Mouse (Mus musculus) heart, embryonic 16.5 days (tissue): ENCODE measurements around the gene Trem3. TPM values are rescaled to one million over a fixed set of nuclear protein-coding genes. Genes with fewer than 3 reads are reported as not detected.

Experiments used
- ATAC-seq: fragments of 200-750 bp; cut with Nextera tagmentation; replicated peaks from 2 replicates; pipeline ENCODE4 v1.8.0; 2017; ENCODE audit warnings: moderate number of reproducible peaks; ENCODE audit not compliant: insufficient read depth, low FRiP score; ENCODE audit errors: extremely low read depth
- H3K27ac ChIP-seq: fragments of 300-500 bp; sonication (generic); 2 replicates; pipeline ENCODE4 v1.5.1; 2014; ENCODE audit warnings: mild to moderate bottlenecking, low read length, control low read depth, moderate library complexity
- H3K27me3 ChIP-seq: fragments of 300-500 bp; sonication (generic); 2 replicates; pipeline ENCODE4 v1.6.1; 2014; ENCODE audit warnings: low read length, mixed read lengths; ENCODE audit not compliant: control insufficient read depth, insufficient read depth
- H3K36me3 ChIP-seq: fragments of 300-500 bp; sonication (generic); 2 replicates; pipeline ENCODE4 v1.6.1; 2014; ENCODE audit not compliant: control insufficient read depth, insufficient read depth
- H3K4me1 ChIP-seq: fragments of 300-500 bp; sonication (generic); 2 replicates; pipeline ENCODE4 v1.6.1; 2014; ENCODE audit warnings: low read length, mixed read lengths; ENCODE audit not compliant: control insufficient read depth, insufficient read depth
- H3K4me2 ChIP-seq: fragments of 300-500 bp; sonication (generic); 2 replicates; pipeline ENCODE4 v1.6.1; 2014; ENCODE audit warnings: low read depth, mild to moderate bottlenecking, control low read depth, low read length
- H3K4me3 ChIP-seq: fragments of 300-500 bp; sonication (generic); 2 replicates; pipeline ENCODE4 v1.5.1; 2014; ENCODE audit warnings: mild to moderate bottlenecking, control low read depth, low read length
- H3K9ac ChIP-seq: fragments of 300-500 bp; sonication (generic); 2 replicates; pipeline ENCODE4 v1.6.1; 2014; ENCODE audit warnings: low read length, control low read depth
- H3K9me3 ChIP-seq: fragments of 300-500 bp; sonication (generic); replicated peaks from 2 replicates; pipeline ENCODE4 v1.6.1; 2016; ENCODE audit warnings: low read length; ENCODE audit not compliant: control insufficient read depth
- WGBS: fragments of 180-500 bp; shearing (Covaris S2); extraction: QIAGEN DNeasy Blood & Tissue Kit; methylation state at CpG from one replicate; pipeline ENCODE4 v1.1.7; 2014; 5-methylcytosine and 5-hydroxymethylcytosine counted together
- polyA plus RNA-seq: library from polyadenylated mRNA; unstranded; fragments of >200 nt; fragmentation: Nextera tagmentation; extraction: Ambion mirVana; gene quantifications from 2 replicates; pipeline ENCODE4 v1.2.1, GENCODE M21; 2015

The Trem3 gene
- polyA plus RNA-seq, 1 experiment from 2014 or later, result not detected

DNA sequence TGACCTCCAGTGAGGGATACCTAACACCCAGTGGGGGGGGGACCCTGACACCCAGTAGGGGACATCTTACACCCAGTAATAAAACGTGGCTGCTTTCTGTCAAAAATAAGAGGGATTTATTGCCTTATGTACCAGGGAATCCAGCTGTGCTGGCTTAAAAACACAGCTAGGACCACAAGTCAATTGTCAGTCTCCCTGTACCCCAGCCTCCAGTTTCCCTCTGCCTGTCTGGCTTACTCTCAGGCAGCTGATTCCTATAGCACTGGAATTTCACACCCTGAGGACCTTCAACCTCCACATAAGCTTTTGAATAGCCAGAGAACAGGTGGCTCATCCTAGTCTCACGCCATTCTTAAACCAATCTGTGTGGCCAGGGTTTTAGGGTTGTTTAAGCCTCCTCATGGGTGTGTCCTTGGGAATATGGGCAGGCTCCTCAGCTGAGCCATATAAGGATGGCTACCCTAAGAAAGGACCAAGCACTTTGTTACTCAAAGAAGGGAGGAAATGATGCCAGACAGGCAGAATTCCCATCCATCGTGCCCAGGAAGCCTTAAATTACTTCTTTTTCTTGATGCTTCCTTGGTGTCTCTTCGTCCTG, 11.7 kb upstream of the Trem3 start:
- 44% methylated on average over 4 of the region's 4 CpGs for WGBS
- ATAC-seq, result no peak
- Histone ChIP-seq H3K9me3 (no peaks in the 10 kb centered on the region), H3K27ac (no peak overlapping the region), H3K4me3 (no peak overlapping the region), H3K27me3 (no peaks in the 10 kb centered on the region), H3K9ac (no peak overlapping the region), H3K36me3 (no peaks in the 10 kb centered on the region), H3K4me1 (no peaks in the 10 kb centered on the region), H3K4me2 (no peak overlapping the region)

- Histone ChIP-seq H3K36me3 (no peaks in the 10 kb centered on the region), H3K4me3 (no peak overlapping the region), H3K4me1 (no peaks in the 10 kb centered on the region), H3K9me3 (no peaks in the 10 kb centered on the region), H3K4me2 (no peak overlapping the region), H3K9ac (no peak overlapping the region), H3K27me3 (no peaks in the 10 kb centered on the region), H3K27ac (no peak overlapping the region)
- ATAC-seq, result no peak
- WGBS, result 84% methylated on average over 8 of the region's 8 CpGs
These were observed 10.0 kb upstream of the Trem3 start for GRCm38 (mm10) chr17:48237621-48238020.

DNA sequence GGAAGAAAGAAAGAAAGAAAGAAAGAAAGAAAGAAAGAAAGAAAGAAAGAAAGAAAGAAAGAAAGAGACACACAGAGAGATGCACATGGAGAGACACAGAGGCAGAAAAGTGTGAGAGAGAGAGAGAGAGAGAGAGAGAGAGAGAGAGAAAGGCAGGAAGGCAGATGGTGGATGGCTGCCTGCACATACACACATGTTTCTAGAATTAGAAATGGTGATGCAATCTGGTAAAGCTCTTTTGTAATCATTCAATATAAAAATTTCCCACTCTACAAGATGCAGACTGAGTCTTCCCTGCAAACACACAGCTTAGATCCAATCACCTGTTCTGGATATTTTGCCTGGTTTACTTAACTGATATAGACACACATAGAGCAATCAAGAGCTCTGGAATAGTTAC, 1.5 kb downstream of the Trem3 start:
- Histone ChIP-seq H3K36me3 (no peaks in the 10 kb centered on the region), H3K4me3 (no peak overlapping the region), H3K9me3 (no peaks in the 10 kb centered on the region), H3K4me1 (no peaks in the 10 kb centered on the region), H3K4me2 (no peak overlapping the region), H3K27me3 (no peaks in the 10 kb centered on the region), H3K9ac (no peak overlapping the region), H3K27ac (no peak overlapping the region)
- ATAC-seq, result no peak

DNA sequence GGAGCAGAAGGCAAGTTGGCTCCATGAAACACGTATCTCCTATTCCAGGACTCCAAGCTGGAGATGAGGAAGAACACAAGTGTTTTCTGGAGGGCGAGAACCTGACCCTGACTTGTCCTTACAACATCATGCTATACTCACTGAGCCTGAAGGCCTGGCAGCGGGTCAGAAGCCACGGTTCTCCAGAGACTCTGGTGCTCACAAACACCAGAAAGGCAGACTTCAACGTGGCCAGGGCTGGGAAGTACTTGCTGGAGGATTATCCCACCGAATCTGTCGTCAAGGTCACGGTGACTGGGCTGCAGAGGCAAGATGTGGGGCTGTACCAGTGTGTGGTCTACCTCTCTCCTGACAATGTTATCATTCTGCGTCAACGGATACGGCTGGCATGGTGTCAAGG, 1.9 kb downstream of the Trem3 start:
- 71% methylated on average over 11 of the region's 11 CpGs for WGBS
- H3K9me3 ChIP-seq, result no peaks in the 10 kb centered on the region
- H3K36me3 ChIP-seq, result no peaks in the 10 kb centered on the region
- no peaks in the 10 kb centered on the region for H3K27me3 ChIP-seq
- H3K4me1 ChIP-seq, result no peaks in the 10 kb centered on the region
- H3K4me2 ChIP-seq, result no peak overlapping the region
- H3K27ac ChIP-seq, result no peak overlapping the region
- no peak overlapping the region for H3K9ac ChIP-seq
- ATAC-seq, result no peak
- no peak overlapping the region for H3K4me3 ChIP-seq

GRCm38 (mm10) chr17:48250631-48251030, 3.1 kb downstream of the Trem3 start:
- Histone ChIP-seq H3K9me3 (no peaks in the 10 kb centered on the region), H3K4me1 (no peaks in the 10 kb centered on the region), H3K27ac (no peak overlapping the region), H3K4me2 (no peak overlapping the region), H3K9ac (no peak overlapping the region), H3K4me3 (no peak overlapping the region), H3K27me3 (no peaks in the 10 kb centered on the region), H3K36me3 (no peaks in the 10 kb centered on the region)
- ATAC-seq, result no peak
- WGBS, result 79% methylated on average over 7 of the region's 7 CpGs

DNA sequence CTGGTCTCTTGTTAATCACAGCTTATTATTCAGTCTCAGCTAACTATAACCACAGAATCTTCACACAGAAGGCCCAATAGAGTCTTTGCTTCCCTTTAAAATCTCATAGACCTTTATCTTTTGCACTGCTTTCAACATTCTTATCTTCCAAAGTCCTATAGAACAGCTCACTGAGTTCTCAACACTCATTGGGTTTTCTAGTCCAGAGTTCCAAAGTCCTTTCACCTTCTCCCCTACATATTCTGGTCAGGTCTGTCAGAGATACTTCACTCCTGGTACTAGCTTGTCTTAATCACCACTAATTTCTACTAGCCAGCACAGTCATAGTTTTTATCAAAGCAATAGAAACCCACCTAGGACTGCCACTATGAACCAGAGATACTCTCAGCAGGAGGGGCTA, 9.0 kb downstream of the Trem3 start:
- Histone ChIP-seq H3K4me2 (no peak overlapping the region), H3K27me3 (no peaks in the 10 kb centered on the region), H3K9ac (no peak overlapping the region), H3K4me3 (no peak overlapping the region), H3K4me1 (no peaks in the 10 kb centered on the region), H3K9me3 (peaks cover 11% of the 10 kb centered on the region), H3K27ac (no peak overlapping the region), H3K36me3 (no peaks in the 10 kb centered on the region)
- ATAC-seq, result no peak

- Histone ChIP-seq H3K4me2 (no peak overlapping the region), H3K4me3 (no peak overlapping the region), H3K9me3 (peaks cover 11% of the 10 kb centered on the region), H3K36me3 (no peaks in the 10 kb centered on the region), H3K27ac (no peak overlapping the region), H3K9ac (no peak overlapping the region), H3K4me1 (no peaks in the 10 kb centered on the region), H3K27me3 (no peaks in the 10 kb centered on the region)
- WGBS, result 65% methylated on average over 2 of the region's 2 CpGs
- ATAC-seq, result no peak
These were observed 14.3 kb downstream of the Trem3 start for GRCm38 (mm10) chr17:48261868-48262267.

GRCm38 (mm10) chr17:48263741-48264362, 16.3 kb downstream of the Trem3 start, which contains the start of gene Treml4:
TSS of gene Treml4 (plus strand) at chr17:48264295.
- no peaks in the 10 kb centered on the region for H3K36me3 ChIP-seq
- no peak within 1 kb of the TSS for H3K4me2 ChIP-seq
- H3K27ac ChIP-seq, result no peak within 1 kb of the TSS
- 72% methylated on average over 3 of the region's 3 CpGs for WGBS
- peaks cover 10% of the 10 kb centered on the region for H3K9me3 ChIP-seq
- H3K27me3 ChIP-seq, result no peaks in the 10 kb centered on the region
- H3K9ac ChIP-seq, result no peak within 1 kb of the TSS
- H3K4me1 ChIP-seq, result no peaks in the 10 kb centered on the region
- no peak for ATAC-seq
- H3K4me3 ChIP-seq, result no peak within 1 kb of the TSS

DNA sequence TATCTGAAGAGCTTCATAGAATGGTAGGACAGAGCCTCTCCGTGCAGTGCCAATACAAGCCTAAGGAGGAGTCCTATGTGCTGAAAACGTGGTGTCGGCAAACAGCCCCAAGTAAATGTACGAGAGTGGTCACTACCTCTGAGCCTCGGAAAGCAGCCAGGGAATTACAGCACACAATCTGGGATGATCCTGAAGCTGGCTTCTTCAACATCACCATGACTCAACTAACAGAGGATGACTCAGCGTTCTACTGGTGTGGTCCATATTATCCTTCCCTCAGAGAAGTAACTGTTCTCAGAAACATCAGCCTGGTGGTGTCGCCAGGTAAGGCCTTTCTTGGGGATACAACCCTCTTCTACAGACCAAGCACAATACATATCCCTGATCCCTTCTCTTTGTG, 17.1 kb downstream of the Trem3 start:
- peaks cover 2% of the 10 kb centered on the region for H3K9me3 ChIP-seq
- H3K27me3 ChIP-seq, result no peaks in the 10 kb centered on the region
- no peaks in the 10 kb centered on the region for H3K4me1 ChIP-seq
- WGBS, result 79% methylated on average over 7 of the region's 7 CpGs
- ATAC-seq, result no peak
- no peak overlapping the region for H3K4me2 ChIP-seq
- no peak overlapping the region for H3K27ac ChIP-seq
- H3K36me3 ChIP-seq, result no peaks in the 10 kb centered on the region
- H3K4me3 ChIP-seq, result no peak overlapping the region
- H3K9ac ChIP-seq, result no peak overlapping the region
